Mouse (Mus musculus): ENCODE data around the gene Mapk3. TPM values are rescaled to one million over a fixed set of nuclear protein-coding genes. Genes with fewer than 3 reads are reported as not detected.

Mapk3 gene
- polyA plus RNA-seq, 1 experiment from 2014 or later = 47.3 TPM

GRCm38 (mm10) chr7:126779983-126780970 is 20.9 kb downstream of the Mapk3 start:
- no peaks in the 10 kb centered on the region for H3K27me3 ChIP-seq (ENCODE audit: low read depth, poor library complexity, severe bottlenecking)
- under 1% methylated on average over 21 of the region's 21 CpGs for WGBS
- H3K4me3 ChIP-seq = peak overlapping the region; percentile 57
- peaks cover 71% of the 10 kb centered on the region for H3K4me1 ChIP-seq
- peak overlapping the region; percentile 82 for H3K27ac ChIP-seq
- no peaks in the 10 kb centered on the region for H3K9me3 ChIP-seq (replicated peaks)
- DNase-seq (ENCODE audit: low spot score) = peak; percentile 97
- H3K36me3 ChIP-seq = peaks cover 39% of the 10 kb centered on the region

- 5% methylated on average over 22 of the region's 22 CpGs for WGBS
- peak within 1 kb of the TSS; percentile 82 for H3K27ac ChIP-seq
- DNase-seq (ENCODE audit: low spot score) = peak; percentile 61
Observed at GRCm38 (mm10) chr7:126780971-126781635, 21.7 kb downstream of the Mapk3 start, which contains the start of gene Tbx6. Tbx6 (plus strand) TSS chr7:126781483.

GRCm38 (mm10) chr7:126781661-126782370 is 22.4 kb downstream of the Mapk3 start:
- no peak for DNase-seq (ENCODE audit: low spot score)
- no peaks in the 10 kb centered on the region for H3K9me3 ChIP-seq (replicated peaks)
- peaks cover 52% of the 10 kb centered on the region for H3K36me3 ChIP-seq
- H3K4me3 ChIP-seq = peak overlapping the region; percentile 57
- H3K4me1 ChIP-seq = peaks cover 56% of the 10 kb centered on the region
- no peaks in the 10 kb centered on the region for H3K27me3 ChIP-seq (ENCODE audit: low read depth, poor library complexity, severe bottlenecking)
- 23% methylated on average over 11 of the region's 11 CpGs for WGBS
- peak overlapping the region; percentile 82 for H3K27ac ChIP-seq

More at GRCm38 (mm10) chr7:126780971-126781635, 21.7 kb downstream of the Mapk3 start, which contains the start of gene Tbx6:
- no peaks in the 10 kb centered on the region for H3K9me3 ChIP-seq (replicated peaks)
- H3K27me3 ChIP-seq (ENCODE audit: low read depth, poor library complexity, severe bottlenecking) = no peaks in the 10 kb centered on the region
- peaks cover 63% of the 10 kb centered on the region for H3K4me1 ChIP-seq
- H3K36me3 ChIP-seq = peaks cover 44% of the 10 kb centered on the region
- H3K4me3 ChIP-seq = peak within 1 kb of the TSS; percentile 57

GRCm38 (mm10) chr7:126782693-126783092 is 23.3 kb downstream of the Mapk3 start:
- no peak for DNase-seq (ENCODE audit: low spot score)
- H3K4me1 ChIP-seq = peaks cover 47% of the 10 kb centered on the region
- WGBS = 79% methylated on average over 13 of the region's 13 CpGs

GRCm38 (mm10) chr7:126784469-126784868 is 25.1 kb downstream of the Mapk3 start:
- no peak for DNase-seq (ENCODE audit: low spot score)
- Histone ChIP-seq H3K36me3 (peaks cover 67% of the 10 kb centered on the region), H3K27me3 (ENCODE audit: low read depth, poor library complexity, severe bottlenecking) (no peaks in the 10 kb centered on the region), H3K4me3 (no peak overlapping the region), H3K4me1 (peaks cover 37% of the 10 kb centered on the region), H3K9me3 (replicated peaks) (no peaks in the 10 kb centered on the region), H3K27ac (no peak overlapping the region)
- WGBS = 70% methylated on average over 7 of the region's 7 CpGs

More at GRCm38 (mm10) chr7:126782693-126783092, 23.3 kb downstream of the Mapk3 start:
- no peaks in the 10 kb centered on the region for H3K9me3 ChIP-seq (replicated peaks)
- H3K36me3 ChIP-seq = peaks cover 60% of the 10 kb centered on the region
- no peak overlapping the region for H3K4me3 ChIP-seq
- H3K27me3 ChIP-seq (ENCODE audit: low read depth, poor library complexity, severe bottlenecking) = no peaks in the 10 kb centered on the region
- H3K27ac ChIP-seq = no peak overlapping the region

- Histone ChIP-seq H3K4me3 (no peak overlapping the region), H3K9me3 (replicated peaks) (no peaks in the 10 kb centered on the region), H3K27me3 (ENCODE audit: low read depth, poor library complexity, severe bottlenecking) (no peaks in the 10 kb centered on the region), H3K27ac (no peak overlapping the region), H3K36me3 (peaks cover 73% of the 10 kb centered on the region), H3K4me1 (peaks cover 31% of the 10 kb centered on the region)
- WGBS = 41% methylated on average over 4 of the region's 4 CpGs
- DNase-seq (ENCODE audit: low spot score) = no peak
Observed at GRCm38 (mm10) chr7:126785056-126785455, 25.7 kb downstream of the Mapk3 start.

- no peak overlapping the region for H3K27ac ChIP-seq
- WGBS = 91% methylated on average over 14 of the region's 14 CpGs
- no peak overlapping the region for H3K4me3 ChIP-seq
Observed at GRCm38 (mm10) chr7:126786142-126786541, 26.7 kb downstream of the Mapk3 start.

GRCm38 (mm10) chr7:126789141-126789540 is 29.7 kb downstream of the Mapk3 start:
- H3K27me3 ChIP-seq (ENCODE audit: low read depth, poor library complexity, severe bottlenecking) = no peaks in the 10 kb centered on the region
- H3K9me3 ChIP-seq (replicated peaks) = no peaks in the 10 kb centered on the region
- 93% methylated on average over 4 of the region's 4 CpGs for WGBS
- peaks cover 76% of the 10 kb centered on the region for H3K36me3 ChIP-seq
- no peak overlapping the region for H3K27ac ChIP-seq
- no peak overlapping the region for H3K4me3 ChIP-seq
- DNase-seq (ENCODE audit: low spot score) = no peak
- peaks cover 22% of the 10 kb centered on the region for H3K4me1 ChIP-seq

More at GRCm38 (mm10) chr7:126786142-126786541, 26.7 kb downstream of the Mapk3 start:
- no peaks in the 10 kb centered on the region for H3K9me3 ChIP-seq (replicated peaks)
- H3K4me1 ChIP-seq = peaks cover 29% of the 10 kb centered on the region
- H3K27me3 ChIP-seq (ENCODE audit: low read depth, poor library complexity, severe bottlenecking) = no peaks in the 10 kb centered on the region
- H3K36me3 ChIP-seq = peaks cover 83% of the 10 kb centered on the region
- no peak for DNase-seq (ENCODE audit: low spot score)

- WGBS = under 1% methylated on average over 82 of the region's 83 CpGs
- peaks cover 38% of the 10 kb centered on the region for H3K4me1 ChIP-seq
- peak within 1 kb of the TSS; percentile 89 for H3K4me3 ChIP-seq
- H3K9me3 ChIP-seq (replicated peaks) = no peaks in the 10 kb centered on the region
- H3K27me3 ChIP-seq (ENCODE audit: low read depth, poor library complexity, severe bottlenecking) = no peaks in the 10 kb centered on the region
- peak within 1 kb of the TSS; percentile 97 for H3K27ac ChIP-seq
- peaks cover 76% of the 10 kb centered on the region for H3K36me3 ChIP-seq
- DNase-seq (ENCODE audit: low spot score) = peak; percentile 100
Observed at GRCm38 (mm10) chr7:126791851-126792720, 32.7 kb downstream of the Mapk3 start, which contains the start of gene Ppp4c. Ppp4c (minus strand) TSS chr7:126792496.

- peaks cover 46% of the 10 kb centered on the region for H3K4me1 ChIP-seq
- H3K36me3 ChIP-seq = peaks cover 76% of the 10 kb centered on the region
Observed at GRCm38 (mm10) chr7:126792721-126793443, 33.5 kb downstream of the Mapk3 start.

More at GRCm38 (mm10) chr7:126792721-126793443, 33.5 kb downstream of the Mapk3 start:
- no peaks in the 10 kb centered on the region for H3K9me3 ChIP-seq (replicated peaks)
- no peaks in the 10 kb centered on the region for H3K27me3 ChIP-seq (ENCODE audit: low read depth, poor library complexity, severe bottlenecking)
- H3K4me3 ChIP-seq = peak overlapping the region; percentile 89
- no peak for DNase-seq (ENCODE audit: low spot score)
- WGBS = 28% methylated on average over 11 of the region's 11 CpGs
- H3K27ac ChIP-seq = peak overlapping the region; percentile 97
